Mouse (Mus musculus): ENCODE data around the gene Rab2b. TPM values are rescaled to one million over a fixed set of nuclear protein-coding genes. Genes with fewer than 3 reads are reported as not detected.

Rab2b gene
- polyA plus RNA-seq, 1 experiment from 2014 or later, result 16.7 TPM

- Histone ChIP-seq H3K4me1 (no peaks in the 10 kb centered on the region), H3K36me3 (peaks cover 15% of the 10 kb centered on the region; the same call in 1 of the 2 replicates), H3K27me3 (no peaks in the 10 kb centered on the region), H3K9me3 (no peaks in the 10 kb centered on the region), H3K4me2 (no peak overlapping the region), H3K9ac (no peak overlapping the region), H3K4me3 (no peak overlapping the region), H3K27ac (no peak overlapping the region)
- no peak for ATAC-seq (ENCODE audit: borderline replicate concordance, extremely low read depth, low FRiP score, low TSS enrichment)
- WGBS, result 53% methylated on average over 3 of the region's 3 CpGs
Measured at GRCm38 (mm10) chr14:52272781-52273180, 6.6 kb downstream of the Rab2b start.

DNA sequence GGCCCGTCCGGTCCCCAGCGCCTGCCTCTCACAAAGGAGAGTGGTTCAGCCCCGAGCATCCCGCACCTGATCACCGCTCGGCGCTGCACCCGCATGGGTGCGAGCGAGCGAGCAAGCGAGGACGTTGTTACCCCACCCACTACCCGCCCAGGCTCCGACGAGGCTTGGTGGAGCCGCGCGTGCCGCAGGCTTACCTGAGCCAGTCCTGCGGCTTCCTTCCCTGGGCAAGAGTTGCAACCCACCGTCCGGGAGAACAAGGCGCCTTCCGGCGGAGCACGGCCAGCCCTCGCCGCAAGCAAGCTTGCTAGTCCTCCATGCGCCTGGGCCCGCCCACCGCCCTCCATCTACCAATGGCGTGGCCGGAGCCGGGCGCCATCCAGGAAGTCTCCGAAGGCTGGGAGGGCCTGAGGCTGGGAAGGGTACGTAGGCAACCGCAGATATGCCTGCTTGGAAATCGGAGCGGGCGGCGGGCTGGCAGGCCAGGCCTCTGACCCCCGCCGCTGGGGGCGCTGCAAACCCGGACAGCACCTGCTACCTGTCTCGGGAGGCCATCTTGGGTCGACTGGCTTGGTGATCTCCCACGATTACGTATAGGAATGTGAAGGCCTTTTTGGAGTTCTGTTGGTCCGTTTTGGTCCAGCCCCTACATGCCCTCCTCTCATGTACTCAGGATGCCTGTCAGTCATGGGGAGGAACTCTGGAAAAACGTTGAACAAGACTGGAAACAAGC, 21.7 kb downstream of the Rab2b start, which contains the start of gene Chd8:
TSS of gene Chd8 (minus strand) at position 297 of the 730 bp plus-strand sequence.
- Histone ChIP-seq H3K27me3 (no peaks in the 10 kb centered on the region), H3K9me3 (no peaks in the 10 kb centered on the region), H3K4me3 (peak within 1 kb of the TSS; percentile 67), H3K4me2 (peak within 1 kb of the TSS; percentile 72), H3K36me3 (no peaks in the 10 kb centered on the region; the same call in 1 of the 2 replicates), H3K4me1 (peaks cover 8% of the 10 kb centered on the region; the same call in 1 of the 2 replicates), H3K27ac (peak within 1 kb of the TSS; percentile 87), H3K9ac (peak within 1 kb of the TSS; percentile 69)
- WGBS, result under 1% methylated on average over 54 of the region's 54 CpGs
- peak; percentile 100 for ATAC-seq (ENCODE audit: borderline replicate concordance, extremely low read depth, low FRiP score, low TSS enrichment)

DNA sequence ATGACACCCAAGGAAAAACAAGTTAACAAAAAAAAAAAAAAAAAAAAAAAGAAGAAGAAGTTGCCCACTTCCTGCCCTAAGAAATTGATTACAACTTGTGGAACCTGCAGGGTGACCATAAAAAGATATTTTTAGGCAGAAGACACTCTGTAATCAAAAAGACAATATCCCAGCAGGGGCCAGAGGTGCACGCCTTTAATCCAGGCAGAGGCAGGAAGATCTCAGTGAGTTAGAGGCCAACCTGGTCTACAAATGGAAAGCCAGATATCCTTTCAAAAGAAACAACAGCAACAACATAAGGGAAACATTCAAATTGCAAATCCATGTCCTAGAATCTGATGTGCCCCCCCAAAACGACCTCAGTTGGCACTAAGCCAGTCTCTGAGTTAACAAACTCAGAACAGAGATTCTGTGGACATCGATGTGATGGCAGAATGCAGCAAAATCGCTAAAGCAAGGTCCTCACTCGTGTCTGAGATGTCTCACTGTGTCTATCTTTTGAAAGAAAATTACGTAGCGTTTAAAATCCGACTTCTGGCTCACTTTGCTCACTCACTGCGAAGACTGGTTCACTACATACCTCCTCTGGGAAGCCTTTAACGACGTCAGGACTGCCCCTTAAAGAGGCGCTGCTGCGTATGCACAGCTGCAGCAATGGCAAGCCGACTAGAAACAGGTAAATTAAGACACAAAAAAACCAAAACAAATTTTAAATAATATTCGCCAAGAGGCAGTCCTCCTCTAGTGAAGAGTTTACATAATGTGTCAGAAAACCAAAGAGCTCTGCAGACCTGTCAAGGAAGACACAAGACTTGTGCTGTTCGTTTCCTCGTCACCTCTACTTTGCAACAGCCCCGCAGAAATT, 22.8 kb downstream of the Rab2b start:
- 4% methylated on average over 18 of the region's 18 CpGs for WGBS
- no peak for ATAC-seq (ENCODE audit: borderline replicate concordance, extremely low read depth, low FRiP score, low TSS enrichment)

DNA sequence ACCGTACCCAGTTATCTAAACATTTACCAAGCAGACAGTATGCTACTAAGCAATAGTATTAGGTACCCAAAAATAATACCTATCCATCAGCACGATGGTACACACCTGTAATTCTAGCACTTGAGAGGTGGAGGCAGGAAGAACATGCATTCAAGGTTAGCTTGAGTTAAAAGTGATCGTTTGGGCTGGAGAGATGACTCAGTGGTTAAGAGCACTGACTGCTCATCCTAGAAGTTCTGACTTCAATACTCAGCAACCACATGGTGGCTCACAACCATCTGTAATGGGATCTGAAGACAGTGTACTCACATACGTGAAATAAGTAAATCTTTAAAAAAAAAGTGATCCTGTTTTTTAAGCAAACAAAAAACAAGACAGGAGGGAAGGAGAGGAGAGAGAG, 33.2 kb downstream of the Rab2b start:
- no peaks in the 10 kb centered on the region for H3K27me3 ChIP-seq
- no peak overlapping the region for H3K9ac ChIP-seq
- H3K27ac ChIP-seq, result no peak overlapping the region
- 69% methylated on average over 4 of the region's 4 CpGs for WGBS
- no peak overlapping the region for H3K4me3 ChIP-seq
- H3K4me1 ChIP-seq, result peaks cover 15% of the 10 kb centered on the region
- H3K4me2 ChIP-seq, result no peak overlapping the region
- no peaks in the 10 kb centered on the region for H3K36me3 ChIP-seq
- ATAC-seq (ENCODE audit: borderline replicate concordance, extremely low read depth, low FRiP score, low TSS enrichment), result no peak
- no peaks in the 10 kb centered on the region for H3K9me3 ChIP-seq

More for the DNA sequence above, 22.8 kb downstream of the Rab2b start:
- Histone ChIP-seq H3K27ac (peak overlapping the region; percentile 87), H3K4me2 (peak overlapping the region; percentile 72), H3K36me3 (no peaks in the 10 kb centered on the region; the same call in 1 of the 2 replicates), H3K9ac (peak overlapping the region; percentile 69), H3K4me3 (peak overlapping the region; percentile 67), H3K9me3 (no peaks in the 10 kb centered on the region), H3K4me1 (peaks cover 8% of the 10 kb centered on the region; the same call in 1 of the 2 replicates), H3K27me3 (no peaks in the 10 kb centered on the region)

DNA sequence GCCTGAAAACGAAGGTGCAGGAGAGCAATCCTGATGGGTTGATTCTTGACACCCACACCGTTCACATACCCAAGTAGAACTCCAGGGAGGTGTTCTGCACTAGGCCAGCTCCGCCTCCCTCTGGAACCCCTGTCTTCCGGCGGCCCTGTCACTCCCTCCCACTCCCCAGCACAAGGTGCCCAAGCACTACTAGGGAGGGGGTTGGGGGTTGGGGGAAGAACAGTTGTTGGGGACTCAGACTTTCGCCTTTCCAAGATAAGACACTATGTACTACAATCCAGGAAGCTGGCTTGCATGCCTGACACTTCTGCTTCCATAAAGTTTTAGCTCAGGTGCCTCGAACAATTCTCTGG, 34.7 kb downstream of the Rab2b start:
- peak overlapping the region; percentile 85 for H3K4me2 ChIP-seq
- H3K4me3 ChIP-seq, result peak overlapping the region; percentile 67
- peaks cover 15% of the 10 kb centered on the region for H3K4me1 ChIP-seq
- peak overlapping the region; percentile 88 for H3K27ac ChIP-seq
- H3K9me3 ChIP-seq, result no peaks in the 10 kb centered on the region
- 0 out of 2 replicates have a peak, but pooled peaks cover 3% of the 10 kb centered on the region for H3K36me3 ChIP-seq
- peak overlapping the region; percentile 67 for H3K9ac ChIP-seq
- WGBS, result 10% methylated on average over 7 of the region's 7 CpGs
- no peak; the same call in 1 of the 2 replicates for ATAC-seq (ENCODE audit: borderline replicate concordance, extremely low read depth, low FRiP score, low TSS enrichment)
- H3K27me3 ChIP-seq, result no peaks in the 10 kb centered on the region

GRCm38 (mm10) chr14:52244041-52244689, 35.2 kb downstream of the Rab2b start:
- Histone ChIP-seq H3K36me3 (0 out of 2 replicates have a peak, but pooled peaks cover 6% of the 10 kb centered on the region), H3K27me3 (no peaks in the 10 kb centered on the region), H3K9me3 (no peaks in the 10 kb centered on the region), H3K4me1 (peaks cover 15% of the 10 kb centered on the region), H3K27ac (peak overlapping the region; percentile 88), H3K9ac (peak overlapping the region; percentile 67), H3K4me3 (peak overlapping the region; percentile 67), H3K4me2 (peak overlapping the region; percentile 85)
- WGBS, result under 1% methylated on average over 32 of the region's 32 CpGs
- ATAC-seq (ENCODE audit: borderline replicate concordance, extremely low read depth, low FRiP score, low TSS enrichment), result peak; percentile 99

DNA sequence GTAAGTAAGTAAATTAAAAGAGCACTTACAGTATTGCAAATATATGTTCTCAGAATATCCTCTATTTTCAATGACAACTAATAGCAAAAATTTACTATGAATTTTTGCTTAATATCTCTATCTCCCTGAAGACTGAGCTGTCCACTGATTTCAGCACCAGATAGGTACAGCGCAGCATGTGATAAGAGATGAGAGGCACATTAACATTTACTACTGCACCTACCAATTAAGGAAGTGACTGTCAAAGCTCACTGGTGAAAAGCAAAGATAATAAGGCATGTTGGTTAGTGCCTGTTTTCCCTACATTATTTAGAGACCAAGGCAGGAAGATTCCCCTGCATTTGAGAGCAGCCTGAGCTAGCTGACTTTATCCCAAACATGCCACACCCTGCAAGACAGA, 43.1 kb downstream of the Rab2b start:
- Histone ChIP-seq H3K4me3 (no peak overlapping the region), H3K9me3 (no peaks in the 10 kb centered on the region), H3K36me3 (peaks cover 61% of the 10 kb centered on the region), H3K27me3 (no peaks in the 10 kb centered on the region), H3K9ac (no peak overlapping the region), H3K4me2 (no peak overlapping the region), H3K4me1 (no peaks in the 10 kb centered on the region), H3K27ac (no peak overlapping the region)
- 95% methylated on average over 1 of the region's 1 CpGs for WGBS
- no peak for ATAC-seq (ENCODE audit: borderline replicate concordance, extremely low read depth, low FRiP score, low TSS enrichment)

DNA sequence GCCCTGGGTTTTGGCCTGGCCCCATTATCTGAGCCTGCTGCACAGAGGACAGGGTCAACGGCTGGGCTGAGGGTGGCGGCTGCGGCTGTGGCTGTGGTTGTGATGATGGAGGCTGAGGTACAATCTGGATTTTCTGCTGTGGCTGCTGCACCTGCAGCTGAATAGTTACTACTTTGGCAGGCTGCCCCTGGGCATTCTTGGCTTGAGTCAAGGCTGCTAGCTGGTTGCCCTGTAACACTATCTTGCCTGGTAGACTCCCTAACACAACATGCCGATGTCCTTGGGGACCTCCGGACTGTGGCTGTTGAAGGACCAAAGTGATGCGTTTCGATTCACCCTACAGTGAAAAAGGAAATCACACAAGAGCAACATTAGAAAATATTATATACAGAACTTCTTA, 44.2 kb downstream of the Rab2b start:
- no peak overlapping the region for H3K4me3 ChIP-seq
- H3K36me3 ChIP-seq, result peaks cover 69% of the 10 kb centered on the region
- WGBS, result 92% methylated on average over 7 of the region's 7 CpGs

GRCm38 (mm10) chr14:52232249-52232648, 47.1 kb downstream of the Rab2b start:
- WGBS, result 78% methylated on average over 6 of the region's 6 CpGs
- Histone ChIP-seq H3K4me2 (no peak overlapping the region), H3K4me1 (no peaks in the 10 kb centered on the region), H3K9ac (no peak overlapping the region), H3K27me3 (no peaks in the 10 kb centered on the region), H3K27ac (no peak overlapping the region), H3K36me3 (peaks cover 92% of the 10 kb centered on the region), H3K9me3 (no peaks in the 10 kb centered on the region), H3K4me3 (no peak overlapping the region)
- no peak for ATAC-seq (ENCODE audit: borderline replicate concordance, extremely low read depth, low FRiP score, low TSS enrichment)

More for the DNA sequence above, 44.2 kb downstream of the Rab2b start:
- no peak overlapping the region for H3K4me2 ChIP-seq
- H3K9ac ChIP-seq, result no peak overlapping the region
- no peak overlapping the region for H3K27ac ChIP-seq
- no peaks in the 10 kb centered on the region for H3K9me3 ChIP-seq
- no peaks in the 10 kb centered on the region for H3K4me1 ChIP-seq
- ATAC-seq (ENCODE audit: borderline replicate concordance, extremely low read depth, low FRiP score, low TSS enrichment), result no peak
- no peaks in the 10 kb centered on the region for H3K27me3 ChIP-seq

GRCm38 (mm10) chr14:52225972-52226371, 53.4 kb downstream of the Rab2b start:
- Histone ChIP-seq H3K4me3 (no peak overlapping the region), H3K9me3 (no peaks in the 10 kb centered on the region), H3K27ac (no peak overlapping the region), H3K36me3 (peaks cover 91% of the 10 kb centered on the region), H3K9ac (no peak overlapping the region), H3K27me3 (no peaks in the 10 kb centered on the region), H3K4me1 (no peaks in the 10 kb centered on the region), H3K4me2 (no peak overlapping the region)
- 88% methylated on average over 2 of the region's 2 CpGs for WGBS
- no peak for ATAC-seq (ENCODE audit: borderline replicate concordance, extremely low read depth, low FRiP score, low TSS enrichment)

DNA sequence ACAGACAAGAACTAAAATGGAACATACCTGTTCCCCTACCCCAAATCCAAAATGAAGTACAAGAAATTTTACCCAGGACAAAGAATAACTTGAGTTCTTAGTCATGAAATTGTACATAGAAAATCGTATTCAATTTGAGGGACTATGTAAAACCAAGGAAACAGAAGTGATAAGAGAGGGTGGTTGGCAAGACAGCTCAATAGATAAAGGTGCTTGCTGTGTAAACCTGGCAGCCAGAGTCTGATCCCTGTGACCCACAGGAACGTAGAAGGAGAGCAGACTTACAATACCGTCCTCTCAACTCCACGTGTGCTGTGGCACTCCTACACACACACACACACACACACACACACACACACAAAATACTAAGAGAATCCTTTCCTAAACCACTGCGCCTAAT, 62.1 kb downstream of the Rab2b start:
- no peak for ATAC-seq (ENCODE audit: borderline replicate concordance, extremely low read depth, low FRiP score, low TSS enrichment)
- Histone ChIP-seq H3K9me3 (no peaks in the 10 kb centered on the region), H3K4me3 (no peak overlapping the region), H3K9ac (no peak overlapping the region), H3K36me3 (peaks cover 88% of the 10 kb centered on the region), H3K4me2 (no peak overlapping the region), H3K4me1 (no peaks in the 10 kb centered on the region), H3K27me3 (no peaks in the 10 kb centered on the region), H3K27ac (no peak overlapping the region)
- 84% methylated on average over 5 of the region's 5 CpGs for WGBS
